Mouse (Mus musculus) heart, adult 18-20 months (tissue): ENCODE measurements around the gene Gmds. TPM values are rescaled to one million over a fixed set of nuclear protein-coding genes. Genes with fewer than 3 reads are reported as not detected.

Experiments
- DNase-seq, 2 experiments: peaks; one replicate each; pipeline ENCODE4 v3.0.0; 2021 to 2022; ENCODE audit warnings: mixed read lengths in 1 of 2
- total RNA-seq, 2 experiments: library from RNA; stranded (reverse); gene quantifications; 2 replicates each; pipeline ENCODE4 v1.2.3; 2021

Gmds gene
- total RNA-seq, 2 experiments from 2014 or later: 5.5 to 6.5 TPM

DNA sequence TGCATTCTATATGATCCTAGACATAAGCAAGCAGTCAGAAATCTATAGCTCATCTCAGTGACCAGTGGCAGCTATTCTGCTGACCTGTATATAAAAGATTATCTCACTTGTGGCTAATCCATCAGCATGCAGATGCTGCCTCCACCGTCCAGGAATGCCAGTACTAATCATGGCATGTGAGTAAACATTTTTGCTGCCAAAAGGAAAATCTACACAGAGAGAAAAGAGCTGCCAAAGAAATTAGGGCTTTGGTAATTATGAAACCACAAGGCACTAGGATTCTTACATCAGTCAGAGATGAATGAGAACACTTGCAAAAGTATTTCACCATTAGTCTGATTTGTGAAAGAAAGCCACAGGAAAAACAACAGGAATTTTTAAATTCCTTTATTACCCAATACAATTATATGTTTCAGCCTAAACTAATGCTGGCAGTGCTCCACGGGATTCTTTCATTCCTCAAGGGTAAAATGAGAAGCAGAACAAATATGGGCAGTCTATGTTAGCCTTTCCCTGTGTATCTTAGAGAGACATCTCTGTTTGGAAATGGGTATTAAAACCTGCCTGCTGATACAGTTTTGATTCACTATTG lies 71.3 kb downstream of the Gmds start:
- no peak for DNase-seq

DNA sequence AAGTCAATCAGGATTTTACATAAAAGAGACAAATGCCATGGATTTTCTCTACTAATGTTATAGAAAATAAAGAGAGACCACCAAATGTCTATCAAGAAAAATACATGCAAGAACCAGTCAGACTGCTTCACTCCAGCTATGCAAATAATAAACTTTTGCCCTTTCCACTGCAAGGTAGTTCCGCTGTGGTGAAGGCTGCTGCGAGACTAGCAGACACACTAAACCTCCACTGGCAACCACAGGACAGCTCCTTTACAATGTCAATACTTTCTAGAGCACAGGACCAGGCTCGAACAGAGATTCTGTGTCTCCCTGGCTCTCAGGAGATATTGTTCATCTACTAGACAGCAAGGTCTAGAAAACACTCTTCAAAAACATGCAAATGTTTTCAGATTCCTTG lies 71.8 kb downstream of the Gmds start:
- no peak for DNase-seq

DNA sequence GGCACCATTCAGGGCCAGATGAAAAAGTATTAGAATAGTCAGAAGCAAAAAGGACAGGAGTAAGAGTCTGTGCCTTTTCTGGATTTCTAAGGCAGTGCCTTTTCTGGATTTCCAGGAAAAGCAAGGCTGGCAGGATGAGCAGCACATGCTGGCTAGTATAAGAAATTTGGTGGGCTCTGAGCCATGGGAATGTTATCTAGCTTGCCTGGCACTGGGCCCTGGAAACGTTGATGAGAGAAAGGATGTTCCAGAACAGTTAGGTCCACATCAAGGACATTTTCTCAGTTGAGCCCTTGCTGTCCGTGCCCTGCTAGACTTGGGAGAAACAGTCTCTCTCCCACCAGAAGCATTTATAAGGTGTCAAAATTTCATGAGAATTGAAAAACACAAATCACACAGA lies 82.4 kb downstream of the Gmds start:
- peak; percentile 89 for DNase-seq

DNA sequence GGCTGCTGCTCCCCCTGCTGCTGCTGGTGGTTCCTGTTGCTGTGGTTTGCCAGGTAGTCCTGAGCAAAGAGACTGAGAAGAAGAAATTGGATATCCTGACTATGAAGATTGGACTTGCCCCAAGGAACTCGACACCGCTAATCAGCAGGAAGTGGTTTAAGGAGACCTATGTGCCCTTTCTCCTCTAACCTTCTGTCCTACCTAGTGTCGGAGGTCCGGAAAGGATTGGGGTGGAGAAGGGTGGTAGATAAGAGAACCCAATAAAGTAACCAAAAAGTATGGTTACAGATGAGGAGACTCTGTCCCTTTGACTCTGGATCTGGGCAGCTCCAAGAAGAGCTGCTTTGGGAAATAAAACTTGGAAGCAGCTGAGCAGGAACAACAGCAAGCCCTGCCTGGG lies 86.3 kb downstream of the Gmds start:
- DNase-seq: no peak

DNA sequence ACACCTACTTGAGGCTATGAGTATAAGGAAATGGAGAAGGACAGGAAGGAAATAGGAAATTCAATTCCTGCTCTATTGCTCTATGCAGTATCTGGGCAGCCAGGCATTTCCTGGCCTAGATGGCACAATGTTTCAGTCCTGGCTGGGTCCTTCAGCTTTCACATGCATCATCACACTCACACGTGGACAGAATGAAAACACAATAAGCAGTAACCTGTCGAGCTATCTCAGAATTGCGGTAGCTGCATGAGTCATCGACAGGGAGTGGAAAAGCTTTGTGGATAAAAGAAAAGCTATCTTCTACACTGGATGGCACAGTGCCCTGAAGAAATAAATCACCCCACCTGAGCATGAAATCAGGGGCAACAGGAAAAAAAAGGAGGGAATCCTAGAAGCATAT lies 96.3 kb downstream of the Gmds start:
- no peak for DNase-seq

DNA sequence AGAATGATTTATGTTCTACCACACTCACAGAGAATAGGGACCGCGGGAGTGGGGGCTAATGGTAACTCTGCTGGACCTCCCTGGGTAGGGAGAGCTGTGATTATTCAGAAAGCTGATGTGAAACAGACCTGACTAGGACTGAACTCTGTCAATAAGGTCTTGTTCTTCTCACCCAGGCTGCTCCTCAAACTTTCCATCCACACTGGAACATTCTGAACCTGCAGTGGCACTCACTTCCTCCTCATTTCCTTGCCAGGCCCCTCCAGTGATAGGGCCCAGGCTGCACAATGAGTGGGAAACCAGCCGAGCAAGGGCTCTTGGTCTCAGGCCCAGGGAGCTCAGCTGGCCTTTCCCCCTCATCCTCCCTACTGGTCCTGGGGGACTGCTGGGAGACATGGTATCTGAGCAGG lies 102.3 kb downstream of the Gmds start:
- peak; percentile 77 to 90 for DNase-seq

DNA sequence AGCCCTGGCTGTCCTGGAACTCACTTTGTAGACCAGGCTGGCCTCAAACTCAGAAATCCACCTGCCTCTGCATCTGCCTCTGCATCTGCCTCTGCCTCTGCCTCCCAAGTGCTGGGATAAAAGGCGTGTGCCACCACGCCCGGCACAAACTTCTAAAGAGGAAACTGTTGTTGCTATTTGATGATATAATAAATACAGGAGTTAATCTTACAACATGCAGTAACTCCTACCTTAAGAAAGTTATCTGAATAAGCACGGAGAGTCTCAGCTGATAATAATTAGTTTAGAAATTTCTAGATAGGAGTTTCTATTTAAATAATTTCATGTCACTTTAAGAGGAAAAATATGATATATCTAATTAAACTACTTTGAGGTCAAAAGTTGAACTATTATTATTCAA lies 103.5 kb downstream of the Gmds start:
- no peak for DNase-seq

DNA sequence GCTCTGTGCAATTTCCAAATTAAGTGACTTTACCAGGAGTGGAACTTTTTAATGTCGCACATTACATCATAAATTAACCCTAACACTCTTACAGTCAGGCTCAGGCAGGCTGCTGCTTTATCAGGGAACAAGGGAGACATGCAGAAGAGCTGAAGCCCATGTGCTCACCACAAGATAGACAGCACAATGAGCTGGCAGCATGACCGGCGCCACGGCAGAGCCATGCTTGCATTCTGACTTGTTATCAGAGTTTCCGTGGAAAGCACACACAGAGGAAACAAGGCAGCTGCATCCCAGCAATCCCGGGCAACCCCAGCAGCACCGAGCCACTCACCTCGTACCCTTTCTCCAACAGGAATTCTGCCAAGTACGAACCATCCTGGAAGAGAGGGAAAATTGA lies 104.5 kb downstream of the Gmds start:
- peak; percentile 68 to 79 for DNase-seq

DNA sequence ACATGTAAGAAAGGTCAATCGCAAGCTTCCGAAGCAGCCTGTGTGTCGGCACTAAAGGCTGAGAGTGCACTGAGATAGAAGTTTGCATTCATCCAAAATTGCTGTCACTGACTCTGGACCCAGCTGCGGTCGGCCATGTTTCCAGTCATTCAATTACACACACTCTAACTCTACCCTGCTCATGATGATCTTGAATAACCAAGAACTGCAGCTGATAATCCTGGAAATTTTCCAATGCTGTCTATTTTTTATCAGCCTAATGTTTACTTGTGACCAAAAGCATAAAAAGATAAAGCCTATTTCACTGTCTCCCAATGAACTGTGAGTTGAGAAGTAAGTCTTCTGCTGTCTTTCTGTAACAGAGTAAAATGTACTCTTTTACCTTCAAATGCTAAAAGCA lies 106.1 kb downstream of the Gmds start:
- DNase-seq: no peak

DNA sequence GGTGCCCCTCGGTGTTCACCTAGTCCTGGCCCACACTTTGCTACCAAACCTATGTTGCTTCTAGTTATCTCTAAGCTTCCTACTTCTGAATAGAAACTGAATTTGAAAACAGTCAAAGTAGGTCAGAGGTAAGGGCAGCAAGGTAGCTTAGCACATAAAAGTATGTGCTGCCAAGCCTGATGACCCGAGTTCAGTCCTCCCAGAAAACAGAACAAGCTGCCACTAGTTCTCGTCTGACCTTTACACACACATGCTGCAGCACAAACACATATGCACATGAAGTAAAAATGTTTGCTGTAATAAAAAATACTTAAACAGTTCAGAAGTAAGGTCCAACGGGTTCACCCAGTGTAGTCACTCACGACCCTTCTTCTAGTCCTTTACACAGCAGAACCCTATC lies 106.6 kb downstream of the Gmds start:
- no peak for DNase-seq

DNA sequence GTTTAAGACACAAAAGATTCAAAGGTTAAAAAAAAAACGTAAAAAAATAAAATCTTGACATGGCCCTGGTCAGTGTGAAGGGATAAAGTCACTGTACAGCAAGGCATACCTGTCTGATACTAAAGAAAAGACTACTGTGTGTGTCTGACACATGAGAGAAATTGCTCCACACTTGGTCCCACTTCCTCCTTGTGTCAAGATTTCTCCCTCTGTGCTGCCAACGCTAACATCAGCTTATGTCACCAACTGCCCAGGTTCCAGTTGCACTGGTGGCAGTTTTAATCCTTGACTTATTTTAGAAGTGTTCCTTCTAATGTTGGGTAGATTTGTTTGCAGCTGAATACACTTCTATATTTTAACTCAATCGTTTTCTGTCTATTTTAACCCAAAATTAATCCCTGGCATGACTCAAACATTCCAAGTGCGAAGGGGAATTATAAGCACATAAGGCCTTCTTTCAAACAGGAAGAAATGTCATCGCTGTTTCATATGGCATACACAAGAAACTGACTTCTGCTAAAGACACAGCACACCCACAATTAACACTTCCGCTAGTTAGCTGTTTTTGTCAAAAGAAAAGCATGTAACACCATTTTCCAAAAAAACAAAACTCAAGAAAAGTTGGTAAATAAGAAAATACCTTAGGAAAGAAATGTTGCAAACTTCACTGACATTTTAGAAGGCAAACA lies 110.5 kb downstream of the Gmds start:
- DNase-seq: no peak

DNA sequence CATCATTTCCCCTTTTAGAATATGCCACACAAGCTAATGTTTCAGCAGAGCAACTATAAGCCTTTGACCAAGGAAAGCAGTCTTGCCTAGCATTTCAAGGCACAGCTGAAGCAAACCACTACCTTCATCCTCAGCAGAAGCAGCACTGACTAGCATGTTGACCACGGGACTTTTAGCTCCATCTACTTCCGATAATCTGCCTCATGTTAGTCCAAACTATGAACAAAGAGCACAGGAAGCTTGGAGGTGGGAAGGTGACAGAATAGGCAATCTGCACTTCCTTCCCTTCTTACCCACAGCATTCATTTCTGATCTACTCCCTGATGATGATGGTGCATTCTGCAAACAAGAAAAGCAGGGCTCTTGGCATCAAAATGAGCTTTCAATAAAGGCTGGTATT lies 120.9 kb downstream of the Gmds start:
- no peak for DNase-seq

DNA sequence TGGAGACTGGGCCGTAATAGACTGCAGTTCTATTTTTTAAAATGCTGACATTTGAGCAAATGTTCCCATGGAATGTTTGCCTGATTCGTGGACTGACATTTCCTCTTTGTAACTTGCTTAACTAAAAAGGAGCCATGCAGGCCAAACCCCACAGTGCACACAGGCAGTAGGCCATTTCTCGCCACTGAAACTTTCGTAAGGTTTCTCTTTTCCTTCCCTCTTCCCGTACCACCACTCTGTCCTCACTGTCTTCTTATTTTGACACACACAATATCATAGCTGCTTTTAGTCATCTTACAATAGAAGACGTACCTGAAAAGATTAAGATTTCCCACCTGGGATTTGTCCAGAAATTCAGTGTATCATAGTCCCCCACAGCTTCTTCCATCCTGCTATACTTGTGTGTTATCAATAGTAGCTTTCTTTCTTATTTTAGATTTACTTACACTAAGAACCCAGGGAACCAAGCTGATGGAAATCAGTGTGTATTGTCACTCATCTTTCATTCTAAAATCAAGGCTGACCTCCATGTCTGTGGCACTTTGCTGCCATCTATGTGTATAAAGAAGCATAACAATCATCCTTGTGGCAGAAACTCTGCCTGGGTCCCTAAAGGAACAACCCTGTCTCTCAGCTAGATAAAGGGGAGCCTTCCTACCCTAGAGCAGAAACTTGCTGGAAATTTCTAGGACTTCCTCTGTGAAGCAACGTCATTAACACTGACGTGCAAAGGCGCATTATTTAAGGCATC lies 124.7 kb downstream of the Gmds start:
- peak; percentile 49 to 59 for DNase-seq

DNA sequence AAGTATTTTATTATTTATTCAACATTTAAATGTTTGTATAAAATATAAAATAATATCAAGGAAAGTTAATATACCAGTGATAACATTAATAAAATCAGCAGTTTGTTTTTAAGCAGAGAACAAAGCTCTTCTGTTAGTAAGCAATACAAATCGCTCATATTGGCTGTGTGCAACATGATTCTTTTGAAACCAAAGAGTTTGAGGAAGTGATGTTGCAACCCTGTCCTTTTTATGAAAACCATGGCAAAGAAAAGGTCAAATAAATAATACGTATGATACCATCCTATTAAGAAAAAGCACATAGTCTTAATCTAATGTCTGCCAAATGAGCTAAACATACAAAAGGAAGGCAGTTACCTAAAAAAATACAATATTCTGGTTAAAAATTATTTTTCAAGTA lies 126.4 kb downstream of the Gmds start:
- DNase-seq: no peak

DNA sequence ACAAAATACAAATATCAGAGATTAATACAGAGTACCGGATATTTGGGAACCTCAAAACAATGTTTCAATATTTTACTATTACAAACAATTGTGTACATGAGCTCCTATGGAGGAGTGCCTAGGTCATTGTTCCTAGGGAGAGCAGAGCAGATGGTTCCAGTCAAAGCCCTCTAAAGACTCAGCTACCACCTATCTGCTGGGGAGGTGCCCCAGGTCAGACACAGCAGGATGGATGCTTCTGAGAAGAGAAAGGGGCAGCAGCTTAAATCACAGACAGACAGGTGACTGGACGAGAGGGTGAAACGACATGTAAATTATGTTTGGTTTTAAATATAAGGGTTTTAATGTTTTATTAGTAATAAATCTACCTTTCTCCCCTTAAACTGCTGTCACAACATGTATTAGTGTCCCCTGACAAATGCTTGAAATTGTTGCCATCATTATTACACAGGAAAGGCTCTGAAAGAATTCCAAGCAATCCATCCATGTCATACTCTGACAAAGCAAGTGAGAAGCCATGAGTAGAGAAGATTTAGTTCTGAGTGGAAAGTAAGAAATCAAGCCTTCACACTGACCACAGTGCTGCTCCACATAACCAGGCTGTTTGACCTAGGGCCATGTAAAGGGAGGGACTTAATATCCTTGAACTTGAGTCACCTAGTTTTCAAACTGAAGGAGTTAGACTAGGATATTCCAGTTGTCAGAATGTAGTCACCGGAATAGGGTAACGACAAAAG lies 131.2 kb downstream of the Gmds start:
- DNase-seq: no peak

DNA sequence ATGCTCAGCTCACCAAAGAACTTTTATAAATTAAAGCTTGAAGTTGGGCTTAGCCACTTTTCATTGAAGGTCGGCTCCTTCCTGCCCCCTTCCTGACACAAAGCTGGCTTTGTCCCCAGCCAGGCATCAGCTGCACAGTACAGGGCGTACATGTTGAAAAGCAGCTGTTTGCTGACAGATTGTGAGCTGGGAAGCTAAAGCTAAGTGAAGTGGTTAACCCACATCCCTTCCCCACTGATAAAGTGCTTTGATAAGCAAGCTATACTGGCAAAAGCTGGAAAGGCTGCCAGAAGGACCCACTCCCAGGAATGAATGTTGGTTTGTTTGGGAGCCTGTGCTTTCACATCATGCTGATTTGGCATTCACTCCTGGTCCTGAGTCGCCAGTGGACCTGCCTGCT lies 158.6 kb downstream of the Gmds start:
- DNase-seq: peak; percentile 37 to 49

DNA sequence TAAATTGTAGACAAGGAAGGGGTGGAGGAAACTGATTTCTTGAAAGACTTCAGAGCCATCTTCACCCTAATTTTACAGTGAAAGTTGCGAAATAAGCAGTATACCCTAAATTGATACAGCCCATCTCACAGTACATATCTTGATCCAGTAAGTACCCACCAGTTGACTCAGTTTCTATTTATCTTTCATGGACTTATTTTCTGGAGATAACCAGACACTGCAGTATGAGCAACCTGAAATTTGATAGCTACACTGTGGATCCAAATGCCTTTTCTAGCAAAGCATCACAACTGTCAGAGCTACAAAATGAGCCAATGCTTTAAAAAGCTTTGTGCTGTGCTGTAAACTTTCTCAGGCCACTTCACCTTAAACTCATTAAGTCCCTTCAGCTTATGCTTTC lies 159.9 kb downstream of the Gmds start:
- DNase-seq: no peak

DNA sequence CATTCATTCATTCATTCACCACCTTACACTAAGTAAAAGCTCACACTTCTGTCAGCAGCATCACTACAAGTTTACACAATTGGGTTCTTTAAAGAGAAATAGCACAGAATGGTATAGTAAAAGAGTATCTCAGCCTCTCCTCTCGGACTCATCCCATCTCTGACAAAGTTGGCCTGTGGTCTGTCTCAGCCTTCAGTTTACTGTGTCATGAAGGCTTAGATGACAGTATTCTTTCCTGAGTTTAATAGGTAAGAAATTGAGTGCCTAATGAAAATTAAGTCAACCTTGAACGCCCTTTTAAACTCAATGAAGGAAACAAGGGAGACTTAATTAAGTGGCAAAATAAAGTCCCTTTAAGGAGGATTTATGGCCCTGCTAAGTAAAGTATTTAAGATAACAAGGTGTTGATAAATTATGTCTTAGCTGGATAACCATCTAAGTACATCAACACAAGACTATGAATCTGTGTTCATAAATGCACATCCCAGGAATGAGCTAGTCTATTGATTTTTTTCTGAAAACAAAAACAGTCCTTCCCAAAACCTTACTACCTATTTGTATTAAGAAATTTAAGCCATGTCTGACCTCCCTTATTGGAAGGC lies 160.6 kb downstream of the Gmds start:
- no peak for DNase-seq

DNA sequence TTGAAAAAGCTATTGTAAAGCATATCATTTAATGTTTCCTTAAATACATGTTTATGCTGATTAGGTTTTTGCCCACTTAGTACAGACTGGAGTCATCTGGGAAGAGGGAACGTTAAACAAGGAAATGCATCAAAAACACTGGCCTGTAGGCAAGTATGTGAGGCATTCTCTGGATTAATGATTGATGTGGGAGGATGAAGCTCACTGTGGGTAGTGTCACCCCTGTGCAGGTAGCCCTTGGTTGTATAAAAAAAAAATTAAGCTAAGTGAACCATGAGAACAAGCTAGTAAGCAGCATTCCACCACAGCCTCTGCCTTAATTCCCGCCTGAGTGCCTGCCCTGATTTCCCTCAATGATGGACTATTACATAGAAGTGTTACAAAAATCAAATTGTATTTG lies 163.5 kb downstream of the Gmds start:
- DNase-seq: no peak

DNA sequence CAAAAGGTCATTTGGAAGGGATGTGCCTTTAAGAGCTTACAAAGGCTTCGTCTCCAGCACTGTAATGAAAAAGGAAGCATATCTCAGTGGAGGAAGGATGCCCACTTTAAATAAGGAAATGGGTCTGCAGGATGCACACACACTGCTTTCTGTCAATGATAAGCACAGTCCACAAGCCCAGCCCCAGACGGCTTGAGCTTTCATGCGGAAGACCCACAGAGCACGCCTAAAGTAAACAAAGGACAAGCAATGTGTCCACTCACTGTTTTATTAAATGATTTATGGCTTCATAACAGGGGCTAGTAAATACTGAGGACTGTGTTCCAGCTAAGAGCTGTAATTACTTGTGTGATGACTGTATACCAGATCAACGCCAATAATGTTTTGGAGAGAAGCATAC lies 169.4 kb downstream of the Gmds start:
- peak; percentile 9 to 39 for DNase-seq

DNA sequence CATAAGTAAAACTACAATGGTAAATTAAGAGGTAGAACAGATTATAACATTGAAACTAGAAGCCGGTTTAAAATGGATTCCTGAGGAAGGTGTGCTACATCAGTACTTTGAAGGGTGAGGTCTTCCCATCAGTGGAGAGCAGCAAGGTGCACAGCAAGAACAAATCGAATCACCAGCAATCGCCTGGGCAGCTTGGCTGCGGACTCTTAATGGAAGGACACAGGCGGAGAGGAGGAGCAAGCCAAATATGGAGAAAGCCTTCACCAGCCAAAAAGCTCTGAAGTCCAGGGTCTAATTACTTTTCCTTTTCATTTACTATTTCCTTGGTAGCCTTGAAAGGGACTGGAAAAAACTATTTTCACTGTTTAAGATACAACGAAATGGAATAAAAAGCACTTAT lies 170.7 kb downstream of the Gmds start:
- peak in 1 of 2 experiments; percentile 11 for DNase-seq

DNA sequence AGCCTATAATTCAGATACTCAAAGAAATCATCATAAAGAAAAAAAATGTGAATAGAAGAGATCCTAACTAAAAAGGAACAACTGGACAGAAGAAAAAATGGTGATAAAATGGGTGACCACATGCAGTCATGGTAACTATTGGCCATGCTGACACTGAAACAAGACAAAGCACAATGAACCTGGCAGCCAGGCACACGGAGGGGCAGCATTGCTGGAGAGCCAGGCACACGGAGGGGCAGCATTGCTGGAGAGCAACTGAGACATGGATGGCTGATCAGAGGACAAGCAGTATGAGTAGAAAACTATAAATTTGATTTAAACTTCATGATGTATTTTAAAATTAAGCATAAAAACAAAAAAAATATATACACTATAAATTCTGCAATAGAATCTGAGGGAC lies 173.0 kb downstream of the Gmds start:
- no peak for DNase-seq

DNA sequence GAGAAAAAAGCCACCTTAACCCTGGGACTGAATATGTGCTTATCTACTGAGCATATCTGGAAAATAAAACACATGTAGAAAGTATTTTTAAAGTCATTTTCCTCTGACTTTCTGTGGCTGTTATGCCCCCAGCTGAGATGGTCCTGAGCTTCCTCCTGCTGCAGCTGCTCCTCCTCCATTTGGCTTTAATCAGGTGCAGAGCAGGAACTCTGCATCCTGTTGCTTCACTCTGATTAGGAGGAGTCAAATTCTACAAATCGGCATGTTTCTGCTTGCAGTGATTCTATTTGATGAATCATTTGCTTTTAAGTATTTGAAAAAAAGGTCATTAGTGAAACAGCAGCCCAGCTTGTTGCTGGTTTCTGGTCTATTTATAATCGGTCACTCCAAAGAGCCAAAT lies 177.0 kb downstream of the Gmds start:
- peak in 1 of 2 experiments; percentile 8 for DNase-seq
